Mouse (Mus musculus): ENCODE data around the gene Insyn1. TPM values are rescaled to one million over a fixed set of nuclear protein-coding genes. Genes with fewer than 3 reads are reported as not detected.

Gene Insyn1
- polyA plus RNA-seq, 1 experiment from 2014 or later, result 2.3 TPM

Other genes starting within 250 kb of the Insyn1 start
- 6.4 and 8.3 TPM in 2 replicates for gene Pml, start 238.8 kb upstream of the Insyn1 start, polyA plus RNA-seq (2014; fragmentation: Nextera tagmentation; extraction: Ambion mirVana)
- 31.2 and 35.7 TPM in 2 replicates for gene Stoml1, start 235.4 kb upstream of the Insyn1 start, polyA plus RNA-seq (2014; fragmentation: Nextera tagmentation; extraction: Ambion mirVana)
- gene Loxl1, start 175.4 kb upstream of the Insyn1 start, polyA plus RNA-seq (2014; fragmentation: Nextera tagmentation; extraction: Ambion mirVana), result 11.0 and 11.9 TPM in 2 replicates
- gene Tbc1d21, start 118.1 kb upstream of the Insyn1 start, polyA plus RNA-seq (2014; fragmentation: Nextera tagmentation; extraction: Ambion mirVana), result not detected in 2 replicates
- gene Cd276, start 66.8 kb downstream of the Insyn1 start, polyA plus RNA-seq (2014; fragmentation: Nextera tagmentation; extraction: Ambion mirVana), result 26.6 and 27.9 TPM in 2 replicates
- gene Nptn, start 93.6 kb downstream of the Insyn1 start, polyA plus RNA-seq (2014; fragmentation: Nextera tagmentation; extraction: Ambion mirVana), result 70.4 and 75.4 TPM in 2 replicates